Mouse (Mus musculus) stomach, postnatal 0 days (tissue): ENCODE measurements at regions not wholly inside any gene's neighbourhood (a gene's known extent, or its start where the extent isn't known, plus 50 kb on each side); places are given as distances from the start of the nearest gene placed in this dataset.

Source experiments
- ATAC-seq: fragments of 200-750 bp; cut with Nextera tagmentation; 2 replicates; pipeline ENCODE4 v1.8.0; 2017; ENCODE audit not compliant: low FRiP score, low TSS enrichment
- DNase-seq: peaks from one replicate; pipeline ENCODE4 v3.0.0-alpha.2; 2016; ENCODE audit warnings: low spot score
- H3K27ac ChIP-seq: fragments of 300-500 bp; sonication (generic); replicated peaks from 2 replicates; pipeline ENCODE4 v1.5.1; 2014; ENCODE audit warnings: mild to moderate bottlenecking, control low read depth
- H3K27me3 ChIP-seq: fragments of 300-500 bp; sonication (generic); 2 replicates; pipeline ENCODE4 v1.6.1; 2014; ENCODE audit warnings: low read length; ENCODE audit not compliant: control insufficient read depth, insufficient read depth
- H3K36me3 ChIP-seq: fragments of 300-500 bp; sonication (generic); 2 replicates; pipeline ENCODE4 v1.6.1; 2014; ENCODE audit warnings: low read length, mixed read lengths; ENCODE audit not compliant: control insufficient read depth, insufficient read depth
- H3K4me1 ChIP-seq: fragments of 300-500 bp; sonication (generic); replicated peaks from 2 replicates; pipeline ENCODE4 v1.6.1; 2014; ENCODE audit warnings: antibody characterized with exemption; ENCODE audit not compliant: control insufficient read depth, insufficient read depth
- H3K4me2 ChIP-seq: fragments of 300-500 bp; sonication (generic); replicated peaks from 2 replicates; pipeline ENCODE4 v1.6.1; 2014; ENCODE audit warnings: low read depth, mild to moderate bottlenecking, control low read depth, moderate library complexity
- H3K4me3 ChIP-seq: fragments of 300-500 bp; sonication (generic); 2 replicates; pipeline ENCODE4 v1.5.1; 2014; ENCODE audit warnings: low read depth, low read length, control low read depth
- H3K9ac ChIP-seq: fragments of 300-500 bp; sonication (generic); 2 replicates; pipeline ENCODE4 v1.6.1; 2014; ENCODE audit warnings: mild to moderate bottlenecking, low read length, control low read depth, mixed read lengths
- H3K9me3 ChIP-seq: fragments of 300-500 bp; sonication (generic); 2 replicates; pipeline ENCODE4 v1.6.1; 2016; ENCODE audit warnings: low read length; ENCODE audit not compliant: control insufficient read depth
- CTCF ChIP-seq: IDR thresholded peaks from 2 replicates; pipeline ENCODE4 v1.5.1; 2016; ENCODE audit warnings: antibody characterized with exemption, low read depth, mild to moderate bottlenecking, moderate library complexity
- EP300 ChIP-seq: optimal IDR thresholded peaks from 2 replicates; pipeline ENCODE3; 2016; ENCODE audit warnings: antibody characterized with exemption
- WGBS: fragments of 180-500 bp; shearing (Covaris S2); extraction: QIAGEN DNeasy Blood & Tissue Kit; methylation state at CpG from one replicate; pipeline ENCODE4 v1.1.7; 2014; 5-methylcytosine and 5-hydroxymethylcytosine counted together

- no peak overlapping the region for H3K4me2 ChIP-seq
- no peak overlapping the region for H3K27ac ChIP-seq
- no peaks in the 10 kb centered on the region for H3K9me3 ChIP-seq
- no peak overlapping the region for H3K9ac ChIP-seq
- WGBS, result 40% methylated on average over 2 of the region's 2 CpGs
- no peaks in the 10 kb centered on the region for H3K36me3 ChIP-seq
- no peak for DNase-seq
- H3K4me3 ChIP-seq, result no peak overlapping the region
- no peak for ATAC-seq
- no peak for TF ChIP-seq EP300
- no peaks in the 10 kb centered on the region for H3K4me1 ChIP-seq
- no peaks in the 10 kb centered on the region for H3K27me3 ChIP-seq
These were observed 211.5 kb upstream of the F930015N05Rik start for GRCm38 (mm10) chr11:64647938-64648337.

GRCm38 (mm10) chr11:64650571-64651282 is 214.3 kb upstream of the F930015N05Rik start:
- Histone ChIP-seq H3K9me3 (no peaks in the 10 kb centered on the region), H3K4me1 (no peaks in the 10 kb centered on the region), H3K4me3 (no peak overlapping the region), H3K36me3 (no peaks in the 10 kb centered on the region), H3K9ac (no peak overlapping the region), H3K27me3 (no peaks in the 10 kb centered on the region), H3K4me2 (no peak overlapping the region), H3K27ac (no peak overlapping the region)
- ATAC-seq (no peak), DNase-seq (no peak)
- TF ChIP-seq CTCF (no peak), EP300 (no peak)
- 72% methylated on average over 10 of the region's 10 CpGs for WGBS

GRCm38 (mm10) chr11:64652811-64653210 is 216.4 kb upstream of the F930015N05Rik start:
- H3K4me1 ChIP-seq, result no peaks in the 10 kb centered on the region
- H3K4me2 ChIP-seq, result no peak overlapping the region
- H3K27ac ChIP-seq, result no peak overlapping the region
- ATAC-seq (no peak), DNase-seq (no peak)
- no peaks in the 10 kb centered on the region for H3K36me3 ChIP-seq
- H3K9ac ChIP-seq, result no peak overlapping the region
- no peak overlapping the region for H3K4me3 ChIP-seq
- no peaks in the 10 kb centered on the region for H3K27me3 ChIP-seq
- TF ChIP-seq EP300 (no peak), CTCF (no peak)
- no peaks in the 10 kb centered on the region for H3K9me3 ChIP-seq

- no peak overlapping the region for H3K4me2 ChIP-seq
- no peaks in the 10 kb centered on the region for H3K27me3 ChIP-seq
- H3K27ac ChIP-seq, result no peak overlapping the region
- no peaks in the 10 kb centered on the region for H3K9me3 ChIP-seq
- H3K9ac ChIP-seq, result no peak overlapping the region
- TF ChIP-seq CTCF, result no peak
- no peak for TF ChIP-seq EP300
- no peaks in the 10 kb centered on the region for H3K4me1 ChIP-seq
- no peaks in the 10 kb centered on the region for H3K36me3 ChIP-seq
- H3K4me3 ChIP-seq, result no peak overlapping the region
- DNase-seq, result no peak
- WGBS, result 79% methylated on average over 1 of the region's 1 CpGs
- no peak for ATAC-seq
These were observed 218.7 kb upstream of the F930015N05Rik start for GRCm38 (mm10) chr11:64655162-64655561.

- TF ChIP-seq CTCF (no peak), EP300 (no peak)
- Histone ChIP-seq H3K9me3 (no peaks in the 10 kb centered on the region), H3K36me3 (no peaks in the 10 kb centered on the region), H3K27me3 (no peaks in the 10 kb centered on the region), H3K9ac (no peak overlapping the region), H3K4me1 (no peaks in the 10 kb centered on the region), H3K4me2 (no peak overlapping the region), H3K4me3 (no peak overlapping the region), H3K27ac (no peak overlapping the region)
- no peak for ATAC-seq
- WGBS, result 47% methylated on average over 6 of the region's 6 CpGs
- no peak for DNase-seq
These were observed 226.7 kb upstream of the F930015N05Rik start for GRCm38 (mm10) chr11:64663166-64663565.

GRCm38 (mm10) chr11:64667010-64667409 is 230.6 kb upstream of the F930015N05Rik start:
- no peak for DNase-seq
- Histone ChIP-seq H3K4me1 (no peaks in the 10 kb centered on the region), H3K27me3 (no peaks in the 10 kb centered on the region), H3K4me2 (no peak overlapping the region), H3K4me3 (no peak overlapping the region), H3K36me3 (no peaks in the 10 kb centered on the region), H3K9me3 (no peaks in the 10 kb centered on the region), H3K27ac (no peak overlapping the region), H3K9ac (no peak overlapping the region)
- 83% methylated on average over 3 of the region's 3 CpGs for WGBS
- ATAC-seq, result no peak
- TF ChIP-seq CTCF (no peak), EP300 (no peak)
